Mouse (Mus musculus) ES-Bruce4 (cell line): ENCODE results near the gene Arl4a. TPM values are rescaled to one million over a fixed set of nuclear protein-coding genes. Genes with fewer than 3 reads are reported as not detected.

ENCODE experiments used
- H3K27ac ChIP-seq: 2 replicates; pipeline ENCODE4 v1.5.1; 2012; ENCODE audit warnings: low read length, inconsistent platforms; ENCODE audit not compliant: insufficient read depth
- H3K27me3 ChIP-seq: 2 replicates; pipeline ENCODE4 v1.6.1; 2012; ENCODE audit warnings: mild to moderate bottlenecking, low read length, inconsistent platforms; ENCODE audit not compliant: control insufficient read depth, poor library complexity, insufficient read depth, severe bottlenecking
- H3K36me3 ChIP-seq: 2 replicates; pipeline ENCODE4 v1.6.1; 2012; ENCODE audit warnings: inconsistent platforms, mild to moderate bottlenecking, low read length, moderate library complexity; ENCODE audit not compliant: control insufficient read depth, poor library complexity, insufficient read depth, severe bottlenecking
- H3K4me1 ChIP-seq: one replicate; pipeline ENCODE4 v1.8.1; 2011; ENCODE audit warnings: low read length; ENCODE audit not compliant: control insufficient read depth, insufficient read depth
- H3K4me3 ChIP-seq: 2 replicates; pipeline ENCODE4 v1.5.1; 2011; ENCODE audit warnings: low read depth, mild to moderate bottlenecking, low read length
- H3K9ac ChIP-seq: 2 replicates; pipeline ENCODE4 v1.6.1; 2012; ENCODE audit warnings: low read depth, mild to moderate bottlenecking, inconsistent platforms; ENCODE audit not compliant: poor library complexity, severe bottlenecking
- H3K9me3 ChIP-seq: replicated peaks from 2 replicates; pipeline ENCODE4 v1.6.1; 2012; ENCODE audit warnings: mild to moderate bottlenecking, low read length, inconsistent platforms; ENCODE audit not compliant: control insufficient read depth, poor library complexity, insufficient read depth, severe bottlenecking
- CTCF ChIP-seq: IDR thresholded peaks from one replicate; pipeline ENCODE4 v1.8.1; 2011; ENCODE audit warnings: low read depth, low read length
- EP300 ChIP-seq: IDR thresholded peaks from 2 replicates; pipeline ENCODE4 v1.6.1; 2011; ENCODE audit warnings: low read depth, low read length; ENCODE audit not compliant: insufficient read depth
- POLR2A ChIP-seq: IDR thresholded peaks from one replicate; pipeline ENCODE4 v1.8.1; 2011; ENCODE audit warnings: low read length; ENCODE audit not compliant: insufficient read depth
- polyA plus RNA-seq: library from polyadenylated mRNA; stranded (reverse); fragments of >200 nt; gene quantifications from 2 replicates; pipeline ENCODE4 v1.2.4, GENCODE M21; 2011; ENCODE audit warnings: low read depth; ENCODE audit not compliant: missing spikeins, insufficient read depth, insufficient read length

Gene Arl4a
- polyA plus RNA-seq, 1 experiment: 26.5 TPM

GRCm38 (mm10) chr12:39998070-39998852, 39.6 kb downstream of the Arl4a start:
- H3K9ac ChIP-seq: peak overlapping the region; percentile 45
- H3K27ac ChIP-seq: peak overlapping the region; percentile 97
- H3K4me1 ChIP-seq: peaks cover 6% of the 10 kb centered on the region

DNA sequence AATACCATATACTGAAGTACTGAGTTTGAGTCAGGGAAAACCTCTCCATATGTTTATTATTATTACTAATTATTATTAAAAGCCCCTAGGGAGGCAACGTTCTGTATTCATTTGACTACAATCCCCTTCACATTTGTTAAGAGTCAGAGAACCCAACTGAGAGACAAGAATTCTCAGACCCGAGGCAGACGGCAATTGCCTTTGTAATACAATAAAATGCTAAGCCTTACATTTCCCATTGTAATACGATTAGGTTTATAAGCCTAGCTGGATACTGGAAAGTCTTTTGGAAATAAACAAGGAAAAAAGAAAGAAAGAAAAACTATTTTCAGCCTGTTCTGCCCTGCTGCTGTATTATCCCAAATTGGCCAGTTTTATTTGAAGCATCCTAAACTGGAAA, 40.2 kb downstream of the Arl4a start:
- Histone ChIP-seq H3K4me3 (no peak overlapping the region), H3K27ac (peak overlapping the region; percentile 94), H3K9me3 (no peaks in the 10 kb centered on the region), H3K9ac (no peak overlapping the region), H3K4me1 (peaks cover 6% of the 10 kb centered on the region), H3K27me3 (no peaks in the 10 kb centered on the region), H3K36me3 (no peaks in the 10 kb centered on the region)
- no peak for TF ChIP-seq EP300
- no peak for TF ChIP-seq POLR2A
- TF ChIP-seq CTCF: no peak

More at GRCm38 (mm10) chr12:39998070-39998852, 39.6 kb downstream of the Arl4a start:
- Histone ChIP-seq H3K27me3 (no peaks in the 10 kb centered on the region), H3K36me3 (no peaks in the 10 kb centered on the region), H3K4me3 (no peak overlapping the region), H3K9me3 (no peaks in the 10 kb centered on the region)
- TF ChIP-seq CTCF (no peak), EP300 (peak; percentile 100)

DNA sequence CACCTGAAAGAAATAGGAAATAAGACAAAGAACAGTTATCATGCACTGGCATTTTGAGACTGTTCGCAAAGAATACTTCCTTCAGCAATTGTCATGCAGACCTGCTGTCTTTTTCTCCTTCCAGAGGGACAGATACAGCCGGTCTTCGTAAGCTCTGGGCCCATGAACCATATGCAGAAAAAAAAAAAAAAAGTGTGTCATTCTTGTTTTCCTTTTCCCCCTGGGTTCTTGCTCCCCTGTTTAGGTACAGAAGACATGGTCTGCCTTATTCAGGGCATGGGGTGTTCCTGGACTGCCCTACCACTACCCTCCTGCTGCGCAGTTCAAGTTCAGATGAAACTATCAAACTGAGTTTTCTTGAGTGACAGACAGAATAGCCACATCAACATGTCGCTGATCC, 41.8 kb downstream of the Arl4a start:
- Histone ChIP-seq H3K9me3 (no peaks in the 10 kb centered on the region), H3K36me3 (no peaks in the 10 kb centered on the region), H3K27ac (peak overlapping the region; percentile 8), H3K27me3 (no peaks in the 10 kb centered on the region), H3K4me1 (peaks cover 6% of the 10 kb centered on the region), H3K9ac (no peak overlapping the region), H3K4me3 (no peak overlapping the region)
- TF ChIP-seq CTCF: no peak
- TF ChIP-seq EP300: no peak
- TF ChIP-seq POLR2A: no peak

GRCm38 (mm10) chr12:39995609-39996008, 42.2 kb downstream of the Arl4a start:
- TF ChIP-seq POLR2A (no peak), EP300 (no peak), CTCF (no peak)
- no peaks in the 10 kb centered on the region for H3K36me3 ChIP-seq
- no peak overlapping the region for H3K4me3 ChIP-seq
- no peak overlapping the region for H3K9ac ChIP-seq
- H3K4me1 ChIP-seq: peaks cover 6% of the 10 kb centered on the region
- H3K27ac ChIP-seq: peak overlapping the region; percentile 51
- H3K9me3 ChIP-seq: no peaks in the 10 kb centered on the region
- H3K27me3 ChIP-seq: no peaks in the 10 kb centered on the region

DNA sequence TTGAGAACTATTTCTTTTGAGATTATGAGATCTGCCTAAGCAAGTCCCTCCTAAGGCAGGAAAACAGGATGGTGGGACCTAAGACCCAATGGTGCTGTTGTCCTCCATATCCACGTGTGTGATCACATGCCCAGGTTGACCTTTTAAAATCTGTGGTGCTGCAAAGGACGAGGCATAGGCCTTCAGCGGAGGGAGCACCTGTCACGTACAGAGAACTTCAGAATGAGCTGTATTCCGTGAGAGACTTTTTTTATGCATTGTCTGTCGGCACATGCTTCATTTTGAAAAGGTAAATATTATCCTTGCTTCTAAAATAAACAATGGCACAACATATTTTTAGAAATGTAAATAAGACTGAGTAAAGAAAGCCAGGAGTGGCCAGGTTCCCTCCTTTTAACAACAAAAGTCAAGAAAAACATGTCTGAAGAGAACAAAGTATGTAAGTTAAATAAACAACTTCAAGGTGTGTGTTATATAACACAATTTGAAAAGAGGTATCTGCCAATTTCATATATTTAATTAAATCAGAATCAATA, 45.0 kb downstream of the Arl4a start:
- Histone ChIP-seq H3K27ac (no peak overlapping the region), H3K4me3 (no peak overlapping the region), H3K36me3 (no peaks in the 10 kb centered on the region), H3K27me3 (no peaks in the 10 kb centered on the region), H3K4me1 (peaks cover 4% of the 10 kb centered on the region), H3K9ac (no peak overlapping the region), H3K9me3 (no peaks in the 10 kb centered on the region)
- TF ChIP-seq EP300 (no peak), CTCF (no peak), POLR2A (no peak)

DNA sequence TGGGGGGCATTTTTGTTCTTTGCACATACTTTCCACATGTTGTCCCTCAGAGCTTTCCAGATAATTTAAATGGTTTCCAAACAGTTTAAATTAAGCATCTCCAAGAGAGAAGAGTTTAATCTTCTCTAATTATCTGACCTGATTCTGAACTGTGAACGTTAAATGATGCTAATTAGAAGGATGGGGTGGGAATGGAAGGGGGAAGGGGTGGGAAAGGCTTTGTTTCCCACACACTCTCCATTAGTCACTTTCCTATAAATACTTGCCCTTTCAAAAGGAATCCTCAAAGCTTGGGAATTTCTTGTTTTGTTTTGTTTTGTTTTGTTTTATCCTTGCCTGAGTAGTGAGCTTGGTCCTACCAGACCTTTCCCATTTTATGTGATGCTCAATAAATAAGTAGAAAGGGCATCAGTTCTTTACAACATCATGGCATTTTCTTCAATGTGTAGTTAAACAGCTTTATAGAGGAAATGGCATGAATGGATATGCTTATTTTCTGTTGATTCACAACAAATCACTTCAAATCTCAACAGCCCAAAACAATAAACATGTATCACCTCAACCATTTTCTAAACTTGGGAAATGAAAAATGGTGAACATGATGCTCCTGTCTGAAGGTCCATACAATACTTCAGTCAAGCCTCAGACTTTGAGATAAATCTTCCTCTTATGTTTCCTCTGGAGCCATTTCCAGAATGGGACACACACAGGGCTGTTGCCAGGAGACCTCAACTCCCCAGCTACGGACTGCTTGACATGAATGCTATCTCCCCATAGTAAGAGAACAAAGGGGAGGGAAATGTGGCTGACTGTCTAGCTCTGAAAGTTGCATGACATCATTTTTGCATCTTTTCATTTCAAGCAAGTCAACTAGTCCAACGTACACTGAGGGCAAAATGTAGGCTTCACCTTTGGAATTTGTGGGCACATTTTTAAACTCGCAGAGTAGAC, 46.7 kb downstream of the Arl4a start:
- Histone ChIP-seq H3K27me3 (no peaks in the 10 kb centered on the region), H3K4me1 (peaks cover under 1% of the 10 kb centered on the region), H3K4me3 (no peak overlapping the region), H3K36me3 (no peaks in the 10 kb centered on the region), H3K9ac (no peak overlapping the region), H3K27ac (no peak overlapping the region), H3K9me3 (no peaks in the 10 kb centered on the region)
- TF ChIP-seq EP300 (no peak), POLR2A (no peak), CTCF (no peak)
